Comparison of ENCODE assay signal across 15 mouse cellular contexts in the genomic region with DNA sequence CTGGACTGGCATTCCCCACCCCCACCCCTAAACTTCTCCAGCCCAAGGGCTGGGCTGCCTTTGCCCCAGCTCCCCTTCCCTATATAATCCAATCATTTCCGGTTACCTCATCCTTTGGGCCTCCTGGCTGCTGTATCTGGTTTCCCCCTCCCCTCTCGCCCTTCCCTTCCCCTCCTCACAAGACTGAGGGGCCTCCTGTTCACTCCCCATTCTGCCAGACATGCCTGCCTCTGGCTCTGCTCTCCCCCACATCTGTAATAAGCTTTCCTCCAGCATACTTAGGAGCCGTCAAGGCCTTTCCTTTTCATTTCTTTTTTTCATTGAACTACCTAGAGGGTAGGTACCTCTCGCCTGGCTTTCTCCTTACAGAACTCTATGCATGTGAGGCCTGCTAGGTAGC. TPM values are rescaled to one million over a fixed set of nuclear protein-coding genes. Genes with fewer than 3 reads are reported as not detected.
DNase-seq lines count a peak whose midpoint lies in the region; ATAC-seq and TF ChIP-seq lines count a peak whose summit lies in the region.
"Had no signal": no experiment of that assay in that cellular context is flagged by ENCODE, and none has a peak within 500 bp of the region (broad histone marks: within the 10 kb centered on the region; RNA-seq: fewer than 3 reads in every experiment).

No protein-coding gene starts in this region.

- H3K27ac ChIP-seq in forebrain, embryonic 10.5 days = peak overlapping the region; percentile 60
- H3K27ac ChIP-seq in forebrain, embryonic 14.5 days (ENCODE audit: low read depth, low read length) = no peak overlapping the region
- H3K27ac ChIP-seq in hindbrain, embryonic 13.5 days = peak overlapping the region; percentile 46
- H3K27ac ChIP-seq in hindbrain, embryonic 11.5 days (ENCODE audit: low read depth, low read length) = no peak overlapping the region
- H3K27ac ChIP-seq in limb, embryonic 13.5 days = peak overlapping the region; percentile 94

- no peaks in the 10 kb centered on the region for H3K9me3 ChIP-seq in forebrain, embryonic 10.5 days
- no peaks in the 10 kb centered on the region for H3K9me3 ChIP-seq in forebrain, embryonic 14.5 days (replicated peaks; ENCODE audit: control insufficient read depth, low read length)
- no peaks in the 10 kb centered on the region for H3K9me3 ChIP-seq in hindbrain, embryonic 13.5 days
- H3K9me3 ChIP-seq in hindbrain, embryonic 11.5 days (ENCODE audit: control insufficient read depth, low read length) = no peaks in the 10 kb centered on the region
- H3K9me3 ChIP-seq in limb, embryonic 13.5 days = no peaks in the 10 kb centered on the region
- H3K9me3 ChIP-seq: megakaryocyte, embryonic 14.5 days had no signal

- 30% methylated on average over 4 of the region's 4 CpGs for WGBS in forebrain, embryonic 10.5 days
- 25% methylated on average over 4 of the region's 4 CpGs for WGBS in forebrain, embryonic 14.5 days
- WGBS in hindbrain, embryonic 13.5 days = 64% methylated on average over 4 of the region's 4 CpGs
- 63% methylated on average over 4 of the region's 4 CpGs for WGBS in hindbrain, embryonic 11.5 days
- WGBS in limb, embryonic 13.5 days = 22% methylated on average over 4 of the region's 4 CpGs

- no peak for TF ChIP-seq POLR2A in brain, embryonic 14.5 days (IDR thresholded peaks at IDR 0.05; ENCODE audit: borderline replicate concordance, extremely low read depth, insufficient read depth, insufficient read length, poor library complexity, severe bottlenecking)

- ATAC-seq in forebrain, embryonic 14.5 days = no peak
- ATAC-seq in hindbrain, embryonic 13.5 days (ENCODE audit: low FRiP score) = no peak
- ATAC-seq in hindbrain, embryonic 11.5 days (ENCODE audit: low FRiP score) = no peak
- ATAC-seq in limb, embryonic 13.5 days (ENCODE audit: low FRiP score, low read depth) = peak; percentile 73

- H3K36me3 ChIP-seq in forebrain, embryonic 10.5 days (replicated peaks) = no peaks in the 10 kb centered on the region
- no peaks in the 10 kb centered on the region for H3K36me3 ChIP-seq in forebrain, embryonic 14.5 days (ENCODE audit: control insufficient read depth, insufficient read depth, low read length)
- no peaks in the 10 kb centered on the region for H3K36me3 ChIP-seq in hindbrain, embryonic 13.5 days
- no peaks in the 10 kb centered on the region for H3K36me3 ChIP-seq in hindbrain, embryonic 11.5 days (ENCODE audit: control insufficient read depth, insufficient read depth, low read length)
- no peaks in the 10 kb centered on the region for H3K36me3 ChIP-seq in limb, embryonic 13.5 days

- no peak overlapping the region for H3K9ac ChIP-seq in forebrain, embryonic 14.5 days (ENCODE audit: low read length)
- H3K9ac ChIP-seq in hindbrain, embryonic 13.5 days = peak overlapping the region; percentile 35; the same call in 1 of the 2 replicates
- H3K9ac ChIP-seq in hindbrain, embryonic 11.5 days (ENCODE audit: low read depth, low read length) = no peak overlapping the region
- peak overlapping the region; percentile 27; the same call in 1 of the 2 replicates for H3K9ac ChIP-seq in limb, embryonic 13.5 days
- H3K9ac ChIP-seq: lung, embryonic 14.5 days had no signal

- DNase-seq in forebrain, embryonic 10.5 days (ENCODE audit: extremely low spot score, low spot score) = no peak
- no peak for DNase-seq in forebrain, embryonic 14.5 days (ENCODE audit: low spot score)
- DNase-seq in hindbrain, embryonic 11.5 days (ENCODE audit: low spot score) = no peak
- DNase-seq in brain, embryonic 14.5 days (ENCODE audit: low read depth) = peak; percentile 43
- DNase-seq in urinary bladder, postnatal 4 days (ENCODE audit: low spot score in 2 of 2) = no peak
- no peak for DNase-seq in spleen, postnatal 14 days (ENCODE audit: low spot score in 2 of 2)
- DNase-seq: adrenal gland, postnatal 36 days; cerebellum, adult 11 months; heart, postnatal 36 days; right cerebral cortex, adult 18-20 months; thymus, adult 2 months had no signal

- H3K4me1 ChIP-seq in forebrain, embryonic 10.5 days = peaks cover 43% of the 10 kb centered on the region
- H3K4me1 ChIP-seq in forebrain, embryonic 14.5 days (ENCODE audit: control insufficient read depth, insufficient read depth, low read length) = no peaks in the 10 kb centered on the region
- H3K4me1 ChIP-seq in hindbrain, embryonic 13.5 days (replicated peaks) = peaks cover 17% of the 10 kb centered on the region
- no peaks in the 10 kb centered on the region for H3K4me1 ChIP-seq in hindbrain, embryonic 11.5 days (replicated peaks; ENCODE audit: control insufficient read depth, insufficient read depth, low read length)
- H3K4me1 ChIP-seq in limb, embryonic 13.5 days = peaks cover 48% of the 10 kb centered on the region

- H3K4me3 ChIP-seq in forebrain, embryonic 10.5 days = no peak overlapping the region
- no peak overlapping the region for H3K4me3 ChIP-seq in forebrain, embryonic 14.5 days (ENCODE audit: low read depth, low read length)
- H3K4me3 ChIP-seq in hindbrain, embryonic 13.5 days = no peak overlapping the region
- no peak overlapping the region for H3K4me3 ChIP-seq in hindbrain, embryonic 11.5 days (ENCODE audit: low read depth, low read length)
- H3K4me3 ChIP-seq in limb, embryonic 13.5 days = no peak overlapping the region
- H3K4me3 ChIP-seq: megakaryocyte, embryonic 14.5 days had no signal

- H3K4me2 ChIP-seq in forebrain, embryonic 14.5 days (ENCODE audit: low read length) = no peak overlapping the region
- H3K4me2 ChIP-seq in hindbrain, embryonic 13.5 days = no peak overlapping the region
- no peak overlapping the region for H3K4me2 ChIP-seq in hindbrain, embryonic 11.5 days (replicated peaks; ENCODE audit: low read depth, low read length)
- peak overlapping the region; percentile 25; the same call in 1 of the 2 replicates for H3K4me2 ChIP-seq in limb, embryonic 13.5 days (replicated peaks)
- H3K4me2 ChIP-seq: lung, embryonic 14.5 days had no signal

- TF ChIP-seq CTCF in brain, embryonic 14.5 days (IDR thresholded peaks at IDR 0.05; ENCODE audit: borderline replicate concordance, extremely low read depth, insufficient read depth, insufficient read length) = no peak

- H3K27me3 ChIP-seq in forebrain, embryonic 10.5 days (ENCODE audit: poor library complexity, severe bottlenecking) = 0 out of 2 replicates have a peak, but pooled peaks cover 3% of the 10 kb centered on the region
- no peaks in the 10 kb centered on the region for H3K27me3 ChIP-seq in forebrain, embryonic 14.5 days (replicated peaks; ENCODE audit: control insufficient read depth, insufficient read depth, low read length)
- no peaks in the 10 kb centered on the region for H3K27me3 ChIP-seq in hindbrain, embryonic 13.5 days
- H3K27me3 ChIP-seq in hindbrain, embryonic 11.5 days (ENCODE audit: control insufficient read depth, insufficient read depth, low read length) = no peaks in the 10 kb centered on the region
- H3K27me3 ChIP-seq in limb, embryonic 13.5 days = no peaks in the 10 kb centered on the region
- H3K27me3 ChIP-seq: megakaryocyte, embryonic 14.5 days had no signal

RNA-seq across cellular contexts. Expression of gene Lrrc20, which starts 19.9 kb away (rescaled TPM):
- 9.7 and 9.9 TPM in 2 replicates for polyA plus RNA-seq in forebrain, embryonic 10.5 days (2016; fragmentation: Nextera tagmentation; extraction: Ambion mirVana)
- polyA plus RNA-seq in forebrain, embryonic 14.5 days (2014; fragmentation: Nextera tagmentation; extraction: Ambion mirVana) = 21.3 TPM in 2 replicates
- 15.3 and 16.1 TPM in 2 replicates for polyA plus RNA-seq in hindbrain, embryonic 13.5 days (2015; fragmentation: Nextera tagmentation; extraction: Ambion mirVana)
- polyA plus RNA-seq in hindbrain, embryonic 11.5 days (2014; fragmentation: Nextera tagmentation; extraction: Ambion mirVana) = 9.5 and 11.4 TPM in 2 replicates
- polyA plus RNA-seq in brain, embryonic 14.5 days (2012; rRNA removed) = 23.6 and 25.6 TPM in 2 replicates
- polyA plus RNA-seq in limb, embryonic 13.5 days (2015; fragmentation: Nextera tagmentation; extraction: Ambion mirVana) = 11.5 and 11.7 TPM in 2 replicates

RNA-seq across cellular contexts. Expression of gene Eif4ebp2, which starts 43.0 kb away (rescaled TPM):
- 98.9 and 104 TPM in 2 replicates for polyA plus RNA-seq in forebrain, embryonic 10.5 days (2016; fragmentation: Nextera tagmentation; extraction: Ambion mirVana)
- 50.0 and 51.3 TPM in 2 replicates for polyA plus RNA-seq in forebrain, embryonic 14.5 days (2014; fragmentation: Nextera tagmentation; extraction: Ambion mirVana)
- 66.3 and 66.4 TPM in 2 replicates for polyA plus RNA-seq in hindbrain, embryonic 13.5 days (2015; fragmentation: Nextera tagmentation; extraction: Ambion mirVana)
- 36.1 and 51.4 TPM in 2 replicates for polyA plus RNA-seq in hindbrain, embryonic 11.5 days (2014; fragmentation: Nextera tagmentation; extraction: Ambion mirVana)
- 72.0 and 86.6 TPM in 2 replicates for polyA plus RNA-seq in brain, embryonic 14.5 days (2012; rRNA removed)
- polyA plus RNA-seq in limb, embryonic 13.5 days (2015; fragmentation: Nextera tagmentation; extraction: Ambion mirVana) = 70.6 and 72.2 TPM in 2 replicates

Comparison
In these comparisons a context has a peak if more than half of its experiments do, and no peak if none do; other contexts are left out.
1. H3K27ac ChIP-seq: peak in forebrain, embryonic 10.5 days (single experiment), hindbrain, embryonic 13.5 days (single experiment) and limb, embryonic 13.5 days (single experiment); none in forebrain, embryonic 14.5 days (single experiment) and hindbrain, embryonic 11.5 days (single experiment).
2. H3K9ac ChIP-seq: peak in hindbrain, embryonic 13.5 days (single experiment) and limb, embryonic 13.5 days (single experiment); none in forebrain, embryonic 14.5 days (single experiment) and hindbrain, embryonic 11.5 days (single experiment).